Mouse (Mus musculus) heart, postnatal 0 days (tissue): Measurements from ENCODE around the gene Zup1. TPM values are rescaled to one million over a fixed set of nuclear protein-coding genes. Genes with fewer than 3 reads are reported as not detected.
A peak's percentile ranks its signal among the peaks of the same experiment; 100 is the strongest.

Experiments used
- ATAC-seq: fragments of 200-750 bp; cut with Nextera tagmentation; 2 replicates; pipeline ENCODE4 v1.8.0; 2017; ENCODE audit warnings: low read depth, moderate number of reproducible peaks, moderate library complexity; ENCODE audit not compliant: insufficient read depth
- DNase-seq: peaks from one replicate; pipeline ENCODE4 v3.0.0-alpha.2; 2016; ENCODE audit warnings: low spot score
- H3K27ac ChIP-seq: fragments of 300-500 bp; sonication (generic); 2 replicates; pipeline ENCODE4 v1.5.1; 2014; ENCODE audit warnings: low read depth, mild to moderate bottlenecking
- H3K27me3 ChIP-seq: fragments of 300-500 bp; sonication (generic); 2 replicates; pipeline ENCODE4 v1.6.1; 2014; ENCODE audit warnings: low read length, mixed read lengths; ENCODE audit not compliant: control insufficient read depth, insufficient read depth
- H3K36me3 ChIP-seq: fragments of 300-500 bp; sonication (generic); replicated peaks from 2 replicates; pipeline ENCODE4 v1.6.1; 2014; ENCODE audit warnings: low read length, mixed read lengths; ENCODE audit not compliant: control insufficient read depth, insufficient read depth
- H3K4me1 ChIP-seq: fragments of 300-500 bp; sonication (generic); 2 replicates; pipeline ENCODE4 v1.6.1; 2014; ENCODE audit warnings: antibody characterized with exemption; ENCODE audit not compliant: control insufficient read depth, insufficient read depth
- H3K4me2 ChIP-seq: fragments of 300-500 bp; sonication (generic); 2 replicates; pipeline ENCODE4 v1.6.1; 2014; ENCODE audit warnings: low read depth, mild to moderate bottlenecking, low read length, moderate library complexity
- H3K4me3 ChIP-seq: fragments of 300-500 bp; sonication (generic); 2 replicates; pipeline ENCODE4 v1.5.1; 2014; ENCODE audit warnings: low read depth, low read length
- H3K9ac ChIP-seq: fragments of 300-500 bp; sonication (generic); replicated peaks from 2 replicates; pipeline ENCODE4 v1.6.1; 2014; ENCODE audit warnings: low read depth, low read length, mixed read lengths
- H3K9me3 ChIP-seq: fragments of 300-500 bp; sonication (generic); replicated peaks from 2 replicates; pipeline ENCODE4 v1.6.1; 2016; ENCODE audit warnings: low read length; ENCODE audit not compliant: control insufficient read depth
- CTCF ChIP-seq: IDR thresholded peaks from 2 replicates; pipeline ENCODE4 v1.5.1; 2016; ENCODE audit warnings: antibody characterized with exemption, control low read depth, low read depth
- EP300 ChIP-seq: IDR thresholded peaks from 2 replicates; pipeline ENCODE4 v1.6.1; 2016; ENCODE audit warnings: antibody characterized with exemption, low read depth
- WGBS: fragments of 180-500 bp; shearing (Covaris S2); extraction: QIAGEN DNeasy Blood & Tissue Kit; methylation state at CpG from one replicate; pipeline ENCODE4 v1.1.7; 2014; 5-methylcytosine and 5-hydroxymethylcytosine counted together
- polyA plus RNA-seq: library from polyadenylated mRNA; unstranded; fragments of >200 nt; fragmentation: Nextera tagmentation; extraction: Ambion mirVana; gene quantifications from 2 replicates; pipeline ENCODE4 v1.2.1, GENCODE M21; 2015
- total RNA-seq: library from RNA; depleted of rRNA; stranded (reverse); fragments of >200 nt; gene quantifications from 2 replicates; pipeline ENCODE4 v1.2.3, GENCODE M21; 2014; ENCODE audit warnings: low replicate concordance

Gene Zup1
- total and polyA plus RNA-seq, 2 experiments from 2014 or later = 8.2 to 17.8 TPM

DNA sequence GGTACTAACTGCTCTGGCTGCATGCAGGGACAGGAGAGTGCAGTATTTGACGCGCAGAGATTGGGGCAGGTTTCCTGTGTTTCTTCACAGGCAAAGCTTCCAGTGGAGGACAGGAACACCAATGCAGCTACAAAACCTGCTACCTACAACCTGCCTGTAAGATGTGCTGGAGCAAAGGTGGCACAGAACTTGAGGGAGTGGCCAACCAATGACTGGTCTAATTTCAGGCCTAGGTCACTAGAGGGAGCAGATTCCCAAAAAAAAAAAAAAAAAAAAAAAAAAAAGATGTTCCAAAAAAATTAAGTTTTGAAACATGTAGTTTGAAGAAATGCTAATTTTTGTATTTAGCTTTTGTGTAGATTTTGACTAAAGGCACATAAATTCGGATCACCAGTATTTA, 1.4 kb upstream of the Zup1 start:
- H3K36me3 ChIP-seq = peaks cover 11% of the 10 kb centered on the region; the same call in 1 of the 2 replicates
- H3K4me1 ChIP-seq = peaks cover 5% of the 10 kb centered on the region
- DNase-seq (no peak), ATAC-seq (no peak)
- TF ChIP-seq EP300 = no peak
- TF ChIP-seq CTCF = no peak
- no peaks in the 10 kb centered on the region for H3K9me3 ChIP-seq
- no peak overlapping the region for H3K9ac ChIP-seq
- no peak overlapping the region for H3K27ac ChIP-seq
- H3K4me2 ChIP-seq = no peak overlapping the region
- no peaks in the 10 kb centered on the region for H3K27me3 ChIP-seq
- WGBS = 60% methylated on average over 3 of the region's 3 CpGs
- no peak overlapping the region for H3K4me3 ChIP-seq

DNA sequence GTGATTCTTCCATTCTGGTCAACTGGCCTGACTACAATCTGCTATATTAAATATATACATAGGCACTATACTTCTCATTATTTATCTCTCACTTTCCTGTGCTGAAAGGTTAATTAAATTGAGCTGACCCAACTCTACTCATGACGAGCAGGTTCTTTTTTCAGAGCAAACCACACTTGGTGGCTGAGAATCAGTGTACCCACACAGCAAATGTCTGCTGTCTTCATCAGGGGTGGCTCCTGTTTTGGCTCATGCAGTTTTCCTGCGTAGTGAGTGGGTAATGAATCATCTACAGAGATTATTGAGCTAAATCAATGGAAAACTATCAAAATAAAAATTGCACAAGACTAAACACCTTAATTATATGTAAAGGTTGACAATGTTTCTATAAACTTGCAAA, 4.7 kb downstream of the Zup1 start:
- Histone ChIP-seq H3K9ac (no peak overlapping the region), H3K36me3 (peaks cover 40% of the 10 kb centered on the region), H3K27ac (no peak overlapping the region), H3K4me1 (peaks cover 5% of the 10 kb centered on the region), H3K27me3 (no peaks in the 10 kb centered on the region), H3K9me3 (no peaks in the 10 kb centered on the region), H3K4me3 (no peak overlapping the region), H3K4me2 (no peak overlapping the region)
- ATAC-seq (no peak), DNase-seq (no peak)
- TF ChIP-seq EP300 (no peak), CTCF (no peak)
- 77% methylated on average over 2 of the region's 2 CpGs for WGBS

DNA sequence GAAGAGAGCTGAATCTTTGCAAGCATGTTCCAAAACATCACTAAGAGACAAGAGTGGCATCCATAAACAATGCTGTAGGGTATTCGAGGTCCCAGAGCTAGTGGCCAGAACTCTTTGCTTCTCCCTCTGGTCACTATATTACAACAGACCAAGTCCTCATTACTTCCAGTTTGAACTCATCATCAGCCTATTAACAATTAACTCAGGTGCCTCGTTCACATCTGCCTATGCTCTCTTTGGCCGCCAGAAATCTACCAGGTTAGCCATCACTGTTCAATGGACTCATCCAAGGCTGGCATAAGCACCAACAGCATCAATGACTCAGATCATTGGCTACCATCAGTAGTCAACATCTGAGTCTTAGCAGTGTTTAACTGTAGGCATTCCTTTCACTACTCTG, 5.7 kb downstream of the Zup1 start:
- TF ChIP-seq CTCF (no peak), EP300 (no peak)
- Histone ChIP-seq H3K4me1 (peaks cover 5% of the 10 kb centered on the region), H3K36me3 (peaks cover 41% of the 10 kb centered on the region), H3K4me3 (no peak overlapping the region), H3K27me3 (no peaks in the 10 kb centered on the region), H3K9me3 (no peaks in the 10 kb centered on the region), H3K9ac (no peak overlapping the region), H3K27ac (no peak overlapping the region), H3K4me2 (no peak overlapping the region)
- DNase-seq = no peak
- 84% methylated on average over 3 of the region's 3 CpGs for WGBS
- no peak for ATAC-seq

DNA sequence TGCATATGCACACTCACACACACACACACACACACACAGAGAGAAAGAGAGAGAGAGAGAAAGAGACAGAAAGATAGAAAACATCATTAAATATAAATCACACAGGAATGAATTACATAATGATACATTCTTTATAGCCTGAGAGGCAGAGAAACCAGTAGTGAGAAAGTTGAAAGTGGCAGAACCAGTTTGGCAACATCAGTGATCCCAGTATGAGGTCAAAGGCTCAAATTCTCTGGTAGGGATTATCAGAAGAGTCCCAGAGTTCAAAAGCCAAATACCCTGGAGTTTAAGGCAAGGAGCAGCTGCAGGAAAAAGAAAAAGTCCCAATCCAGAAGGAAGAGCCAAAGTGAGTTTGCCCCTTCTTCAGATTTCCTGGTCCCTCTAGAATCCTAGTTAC, 10.4 kb downstream of the Zup1 start:
- Histone ChIP-seq H3K9ac (no peak overlapping the region), H3K4me3 (no peak overlapping the region), H3K36me3 (peaks cover 60% of the 10 kb centered on the region), H3K27ac (no peak overlapping the region), H3K4me1 (no peaks in the 10 kb centered on the region), H3K4me2 (no peak overlapping the region), H3K27me3 (no peaks in the 10 kb centered on the region), H3K9me3 (no peaks in the 10 kb centered on the region)
- TF ChIP-seq CTCF (no peak), EP300 (no peak)
- ATAC-seq (no peak), DNase-seq (no peak)

DNA sequence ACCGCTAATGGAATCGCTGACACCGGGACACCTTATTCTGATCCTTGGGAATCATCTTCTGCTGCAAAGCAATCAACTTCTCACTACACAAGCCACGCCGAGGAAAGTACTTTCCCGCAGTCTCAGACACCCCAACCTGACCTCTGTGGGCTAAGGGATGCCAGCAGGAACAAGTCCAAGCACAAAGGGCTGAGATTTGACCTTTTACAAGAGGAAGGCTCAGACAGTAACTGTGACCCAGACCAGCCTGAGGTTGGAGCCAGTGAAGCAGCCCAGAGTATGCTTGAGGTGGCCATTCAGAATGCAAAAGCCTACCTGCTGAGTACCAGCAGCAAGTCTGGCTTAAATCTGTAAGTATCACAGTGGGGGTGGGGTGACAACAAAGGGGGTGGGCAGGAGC, 45.6 kb downstream of the Zup1 start:
- TF ChIP-seq CTCF (no peak), EP300 (no peak)
- ATAC-seq (no peak), DNase-seq (no peak)
- no peak overlapping the region for H3K9ac ChIP-seq
- H3K4me2 ChIP-seq = peak overlapping the region; percentile 75
- H3K36me3 ChIP-seq = no peaks in the 10 kb centered on the region
- no peaks in the 10 kb centered on the region for H3K9me3 ChIP-seq
- no peaks in the 10 kb centered on the region for H3K4me1 ChIP-seq
- H3K27ac ChIP-seq = no peak overlapping the region
- 5% methylated on average over 6 of the region's 6 CpGs for WGBS
- H3K27me3 ChIP-seq = no peaks in the 10 kb centered on the region
- H3K4me3 ChIP-seq = peak overlapping the region; percentile 54
